ENCODE assay signal across 7 mouse cellular contexts in genomic region chr12:16568496-16568895, GRCm38 (mm10). TPM values are rescaled to one million over a fixed set of nuclear protein-coding genes. Genes with fewer than 3 reads are reported as not detected.
DNase-seq lines count a peak whose midpoint lies in the region; ATAC-seq and TF ChIP-seq lines count a peak whose summit lies in the region.

No protein-coding gene starts in this region.

- H3K36me3 ChIP-seq in G1E (replicated peaks), result peaks cover 90% of the 10 kb centered on the region

- TF ChIP-seq CTCF in G1E (IDR thresholded peaks at IDR 0.05; ENCODE audit: low read depth, low read length), result peak; percentile 48; the same call in 1 of the 2 replicates

- ATAC-seq in G1E (ENCODE audit: extremely low read depth, insufficient number of reproducible peaks, low FRiP score, poor library complexity, severe bottlenecking), result peak; percentile 45; the same call in 1 of the 2 replicates
- ATAC-seq in granulocyte monocyte progenitor cell, adult 5-6 weeks (replicated peaks; ENCODE audit: poor library complexity, severe bottlenecking), result peak; percentile 87

- peak; percentile 80 for DNase-seq in CD4-positive helper T cell, adult 2 months (ENCODE audit: low read depth, low spot score)
- no peak for DNase-seq in G1E (ENCODE audit: low spot score)
- peak; percentile 48 for DNase-seq in cerebellum, adult 9-11 months
- peak; percentile 76 for DNase-seq in kidney, postnatal 10 days
- peak; percentile 80 for DNase-seq in lung, postnatal 10 days
- peak; percentile 73 for DNase-seq in retina, postnatal 7 days (ENCODE audit: low read depth, low spot score)

- H3K4me3 ChIP-seq in G1E (ENCODE audit: low read depth, low read length), result no peak overlapping the region

- H3K4me1 ChIP-seq in G1E (ENCODE audit: insufficient read depth, low read depth, low read length), result no peaks in the 10 kb centered on the region

- no peaks in the 10 kb centered on the region for H3K9me3 ChIP-seq in G1E (replicated peaks)

- no peaks in the 10 kb centered on the region for H3K27me3 ChIP-seq in G1E (ENCODE audit: insufficient read depth, low read length)

RNA-seq across cellular contexts. Expression of gene Lpin1, which starts 42.3 kb away (rescaled TPM):
- 23.1 and 25.9 TPM in 2 replicates for total RNA-seq in G1E (2014; fragmentation: Nextera tagmentation)
- 19.2 and 19.6 TPM in 2 replicates for total RNA-seq in G1E (2017)
- polyA plus RNA-seq in G1E (2012), result 9.8 and 14.1 TPM in 2 replicates
- 2.2 and 10.2 TPM in 2 replicates for total RNA-seq in granulocyte monocyte progenitor cell, adult 5-6 weeks (2014; fragmentation: Nextera tagmentation)
- 2.4 and 4.5 TPM in 2 replicates for total RNA-seq in granulocyte monocyte progenitor cell, adult 5-6 weeks (2017)
